Mouse (Mus musculus) retina, embryonic 14.5 days (tissue): ENCODE results near the gene Tchh.
"Not testable (repeated sequence)": the region's sequence is repeated elsewhere in the genome, so short reads cannot be mapped to it uniquely, and the experiment has no call there.

Source experiments
- DNase-seq: peaks from one replicate; pipeline ENCODE4 v3.0.0-alpha.2; 2015; ENCODE audit warnings: low spot score

The Tchh gene

DNA sequence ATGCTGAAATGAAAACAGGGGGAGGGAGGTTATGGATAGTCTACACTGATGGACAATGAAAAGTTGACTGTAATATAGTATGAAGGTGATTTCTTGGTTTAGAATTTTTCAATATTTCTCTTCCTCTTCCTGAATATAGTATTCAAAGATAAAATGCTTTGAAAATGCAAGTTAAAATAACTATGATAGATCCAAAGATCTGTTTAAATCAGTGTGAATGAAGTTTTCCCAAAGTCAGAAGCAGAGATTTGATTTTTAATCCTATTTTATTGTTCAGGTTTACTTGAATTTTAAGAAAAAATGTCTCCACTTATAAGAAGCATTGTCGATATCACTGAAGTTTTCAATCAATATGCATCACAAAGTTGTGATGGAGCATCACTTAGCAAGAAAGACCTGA is at the start of gene Tchh:
Gene Tchh (plus strand): TSS at position 301 of the 400 bp plus-strand sequence.
- no peak for DNase-seq

DNA sequence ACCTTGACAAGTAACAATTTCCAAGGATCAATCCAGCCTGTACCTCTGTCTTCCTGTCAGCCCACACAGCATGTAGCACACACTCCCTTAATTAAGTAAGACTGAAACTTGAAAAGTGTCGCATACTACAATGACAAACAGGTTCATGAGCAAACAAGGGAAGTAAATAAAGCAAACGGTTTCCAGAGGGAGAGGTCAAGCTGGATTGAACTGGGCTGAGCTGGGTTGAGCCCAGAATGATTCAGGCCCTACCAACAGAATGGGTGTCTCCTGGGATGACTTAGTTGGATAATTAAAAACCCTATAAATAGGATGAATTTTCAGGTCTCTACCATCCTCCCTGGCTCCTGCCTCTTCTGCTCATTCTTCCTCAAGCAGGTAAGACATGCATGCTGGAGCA is 48.8 kb upstream of the Tchh start, which contains the start of gene Rptn:
Gene Rptn (plus strand): TSS at position 334 of the 400 bp plus-strand sequence.
- no peak for DNase-seq

DNA sequence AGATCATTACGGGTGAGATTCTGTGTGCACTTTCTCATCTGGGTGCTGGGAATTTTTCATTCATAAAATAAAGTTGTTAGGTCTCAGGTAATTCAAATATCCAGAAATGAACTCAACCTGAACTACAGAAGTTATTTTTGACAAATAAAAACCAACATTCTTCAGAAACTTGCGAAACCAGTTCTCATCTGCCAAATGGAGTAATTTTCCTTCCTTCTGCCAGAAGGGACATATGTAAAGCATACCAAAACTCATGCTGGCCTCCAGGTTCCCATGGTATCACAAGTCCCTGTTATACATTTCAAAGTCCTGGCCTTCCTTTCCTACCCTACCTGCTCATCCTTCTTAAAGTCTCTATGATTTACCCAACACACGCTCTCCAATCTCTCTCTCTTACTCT is 38.2 kb upstream of the Tchh start:
- DNase-seq: no peak

DNA sequence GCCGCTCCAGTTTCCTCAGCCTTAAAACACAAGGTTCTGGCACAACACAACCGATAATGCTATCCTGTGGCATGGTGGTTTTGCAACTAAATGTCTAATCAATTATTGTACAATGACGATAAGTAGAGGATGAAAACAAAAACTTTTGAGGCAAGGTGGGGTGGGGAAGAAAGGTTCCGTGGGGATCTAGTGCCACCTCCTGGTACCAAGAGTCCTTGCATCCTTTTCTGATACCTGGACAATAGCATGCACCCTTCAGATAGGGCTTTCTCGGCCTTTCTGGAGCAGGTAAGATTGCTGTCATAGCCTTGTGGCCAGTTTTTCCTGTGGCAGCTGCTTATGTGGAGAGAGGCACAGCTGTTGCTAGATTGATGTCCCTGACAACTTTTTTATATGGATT is 35.1 kb upstream of the Tchh start:
- DNase-seq: peak; percentile 45

DNA sequence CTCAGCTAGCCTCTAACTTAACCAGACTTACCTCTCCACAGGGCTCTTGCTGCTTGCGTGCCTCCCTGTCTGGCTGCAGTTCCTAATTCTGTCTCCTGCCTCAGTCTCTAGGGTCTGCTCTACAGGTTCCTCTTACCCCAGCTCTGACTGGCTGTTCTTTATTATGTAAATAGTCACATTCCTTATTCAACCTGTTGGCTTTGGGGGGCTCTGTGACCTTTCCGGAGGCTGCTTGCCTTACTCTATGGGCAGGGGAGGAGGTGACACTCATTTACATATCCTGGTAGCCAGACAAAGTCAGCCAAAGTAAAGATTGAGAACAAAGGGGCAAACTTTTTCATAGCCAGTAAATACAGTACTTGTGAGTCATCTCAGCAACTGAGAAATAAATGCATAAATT is 30.2 kb upstream of the Tchh start:
- DNase-seq: no peak

DNA sequence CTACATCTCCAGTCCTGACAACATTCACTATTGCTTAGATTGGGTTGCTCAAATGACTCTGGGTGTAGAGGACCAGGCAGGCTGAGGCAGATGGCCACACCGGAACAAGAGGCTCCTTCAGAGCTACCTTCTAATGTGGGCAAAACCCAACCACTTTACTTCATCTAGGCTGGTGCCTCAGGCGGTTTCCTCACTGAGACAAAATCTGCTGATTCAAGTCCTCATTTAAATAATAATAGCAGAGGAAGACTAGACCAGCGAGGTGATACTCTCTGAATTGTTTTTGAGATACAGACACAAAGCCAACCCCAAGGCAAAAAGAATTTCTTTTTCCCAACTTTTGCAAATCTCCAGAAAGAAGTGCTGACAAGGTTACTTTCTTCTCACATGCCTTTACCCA is 10.5 kb upstream of the Tchh start:
- no peak for DNase-seq

DNA sequence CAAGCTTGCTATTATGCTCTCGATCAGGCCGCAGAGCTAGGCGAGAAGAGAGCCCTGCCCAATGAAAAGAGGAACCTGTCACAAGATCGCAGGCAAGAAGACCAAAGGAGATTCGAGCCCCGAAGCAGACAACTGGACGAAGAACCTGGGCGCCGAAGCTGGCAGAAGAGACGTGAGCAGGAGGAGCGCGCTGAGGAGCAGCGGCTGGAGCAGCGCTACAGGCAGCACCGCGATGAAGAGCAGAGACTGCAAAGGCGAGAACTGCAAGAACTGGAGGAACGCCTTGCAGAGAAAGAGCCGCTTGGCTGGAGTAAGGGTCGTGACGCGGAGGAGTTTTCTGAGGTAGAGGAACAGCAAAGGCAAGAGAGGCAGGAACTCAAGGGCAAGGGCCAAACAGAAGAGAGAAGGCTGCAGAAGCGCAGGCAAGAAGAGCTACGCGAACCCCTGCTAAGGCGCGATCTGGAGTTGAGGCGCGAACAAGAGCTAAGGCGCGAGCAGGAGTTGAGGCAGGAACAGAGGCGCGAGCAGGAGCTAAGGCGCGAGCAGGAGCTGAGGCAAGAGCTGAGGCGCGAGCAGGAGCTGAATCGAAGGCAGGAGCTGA is 1.5 kb downstream of the Tchh start:
- DNase-seq: peak; percentile 50

DNA sequence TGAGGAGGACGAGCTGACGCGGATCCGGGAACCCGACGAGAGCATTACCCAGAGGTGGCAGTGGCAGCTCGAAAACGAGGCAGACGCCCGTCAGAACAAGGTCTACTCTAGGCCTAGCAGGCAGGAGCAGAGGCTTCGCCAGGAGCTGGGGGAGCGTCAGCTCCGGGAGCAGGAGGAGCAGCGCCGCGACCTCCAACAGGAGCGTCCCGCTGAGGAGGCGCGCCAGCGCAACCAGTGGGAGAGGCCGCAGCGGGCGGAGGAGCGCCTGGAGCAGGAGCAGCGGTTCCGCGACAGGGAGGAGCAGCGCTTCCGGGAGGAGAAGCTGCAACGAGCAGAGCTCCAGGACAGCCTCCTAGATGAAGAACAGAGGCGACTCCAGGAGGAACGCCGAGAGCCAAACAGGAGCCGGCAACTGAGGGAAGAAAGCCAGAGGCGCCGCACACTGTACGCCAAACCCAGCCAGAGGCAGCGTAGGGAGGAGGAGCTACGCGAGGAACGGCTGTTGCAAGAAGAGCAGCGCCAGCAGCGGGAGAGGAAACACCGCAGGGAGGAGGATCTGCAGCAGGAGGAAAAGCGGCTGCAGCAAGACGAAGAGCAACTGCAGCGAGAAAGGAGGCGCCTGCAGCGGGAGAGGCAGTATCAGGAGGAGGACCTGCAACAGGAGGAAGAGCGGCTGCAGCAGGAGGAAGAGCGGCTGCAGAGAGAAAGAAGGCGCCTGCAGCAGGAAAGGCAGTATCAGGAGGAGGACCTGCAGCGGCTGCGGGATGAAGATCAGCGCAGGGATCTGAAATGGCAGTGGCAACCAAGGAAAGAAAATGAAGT is 2.4 kb downstream of the Tchh start:
- DNase-seq: peak; percentile 76

DNA sequence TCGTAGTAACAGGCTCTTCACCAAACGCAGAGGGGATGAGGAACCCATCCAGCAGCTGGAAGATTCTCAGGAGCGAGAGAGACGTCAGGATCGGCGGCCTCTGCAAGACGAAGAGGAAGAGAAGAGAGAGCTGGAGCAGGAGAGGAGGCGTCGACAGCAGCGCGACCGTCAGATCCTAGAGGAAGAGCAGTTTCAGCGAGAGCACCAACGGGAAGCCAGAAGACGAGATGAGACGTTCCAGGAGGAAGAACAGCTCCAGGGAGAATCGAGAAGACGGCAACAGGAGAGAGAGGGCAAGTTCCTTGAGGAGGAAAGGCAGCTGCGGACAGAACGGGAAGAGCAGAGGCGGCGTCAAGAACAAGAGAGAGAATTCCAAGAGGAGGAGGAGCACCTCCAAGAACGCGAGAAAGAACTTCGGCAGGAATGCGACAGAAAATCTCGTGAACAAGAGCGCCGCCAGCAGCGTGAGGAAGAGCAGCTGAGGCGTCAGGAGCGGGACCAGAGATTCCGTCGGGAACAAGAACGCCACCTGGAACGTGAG is 3.1 kb downstream of the Tchh start:
- peak; percentile 54 for DNase-seq

DNA sequence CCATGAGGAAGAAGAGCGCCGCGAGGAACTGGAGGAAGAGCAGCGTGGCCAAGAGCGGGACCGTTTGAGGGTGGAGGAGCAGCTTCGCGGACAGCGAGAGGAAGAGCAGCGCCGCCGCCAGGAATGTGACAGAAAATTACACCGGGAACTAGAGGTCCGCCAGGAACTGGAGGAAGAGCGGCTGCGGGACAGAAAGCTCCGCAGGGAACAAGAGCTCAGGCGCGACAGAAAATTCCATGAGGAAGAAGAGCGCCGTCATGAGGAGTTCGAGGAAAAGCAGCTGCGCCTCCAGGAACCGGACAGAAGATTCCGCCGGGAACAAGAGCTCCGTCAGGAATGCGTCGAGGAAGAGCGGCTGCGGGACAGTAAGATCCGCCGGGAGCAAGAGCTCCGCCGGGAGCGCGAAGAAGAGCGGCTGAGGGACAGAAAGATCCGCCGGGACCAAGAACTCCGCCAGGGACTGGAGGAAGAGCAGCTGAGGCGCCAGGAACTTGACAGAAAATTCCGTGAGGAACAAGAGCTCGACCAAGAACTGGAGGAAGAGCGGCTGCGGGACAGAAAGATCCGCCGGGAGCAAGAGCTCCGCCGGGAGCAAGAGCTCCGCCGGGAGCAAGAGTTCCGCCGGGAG is 4.1 kb downstream of the Tchh start:
- peak; percentile 65 for DNase-seq

DNA sequence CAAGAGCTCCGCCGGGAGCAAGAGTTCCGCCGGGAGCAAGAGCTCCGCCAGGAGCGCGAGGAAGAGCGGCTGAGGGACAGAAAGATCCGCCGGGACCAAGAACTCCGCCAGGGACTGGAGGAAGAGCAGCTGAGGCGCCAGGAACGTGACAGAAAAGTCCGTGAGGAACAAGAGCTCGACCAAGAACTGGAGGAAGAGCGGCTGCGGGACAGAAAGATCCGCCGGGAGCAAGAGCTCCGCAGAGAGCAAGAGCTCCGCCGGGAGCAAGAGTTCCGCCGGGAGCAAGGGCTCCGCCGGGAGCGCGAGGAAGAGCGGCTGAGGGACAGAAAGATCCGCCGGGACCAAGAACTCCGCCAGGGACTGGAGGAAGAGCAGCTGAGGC is 4.6 kb downstream of the Tchh start:
- DNase-seq: not testable (repeated sequence)

DNA sequence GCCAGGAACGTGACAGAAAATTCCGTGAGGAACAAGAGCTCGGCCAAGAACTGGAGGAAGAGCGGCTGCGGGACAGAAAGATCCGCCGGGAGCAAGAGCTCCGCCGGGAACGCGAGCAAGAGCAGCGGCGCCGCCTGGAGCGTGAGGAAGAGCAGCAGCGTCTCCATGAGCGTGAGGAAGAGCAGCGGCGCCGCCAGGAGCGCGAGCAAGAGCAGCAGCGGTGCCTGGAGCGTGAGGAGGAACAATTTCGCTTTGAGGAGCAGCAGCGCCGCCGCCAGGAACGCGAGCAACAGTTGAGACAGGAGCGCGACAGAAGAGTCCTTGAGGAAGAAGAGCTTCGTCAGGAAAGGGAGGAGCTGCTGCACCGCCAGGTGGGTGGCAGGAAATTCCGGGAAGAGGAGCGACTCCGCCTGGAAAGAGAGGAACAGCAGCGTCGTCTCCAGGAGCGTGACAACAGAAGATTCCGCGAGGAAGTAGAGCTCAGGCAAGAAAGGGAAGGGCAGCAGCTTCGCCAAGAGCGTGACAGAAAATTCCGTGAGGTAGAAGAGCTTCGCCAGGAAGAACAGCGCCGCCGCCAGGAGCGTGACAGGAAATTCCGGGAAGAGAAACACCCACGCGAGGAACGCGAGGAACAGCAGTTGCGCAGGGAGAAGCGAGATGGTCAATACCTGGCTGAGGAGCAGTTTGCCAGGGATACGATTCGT is 5.2 kb downstream of the Tchh start:
- DNase-seq: peak; percentile 74

DNA sequence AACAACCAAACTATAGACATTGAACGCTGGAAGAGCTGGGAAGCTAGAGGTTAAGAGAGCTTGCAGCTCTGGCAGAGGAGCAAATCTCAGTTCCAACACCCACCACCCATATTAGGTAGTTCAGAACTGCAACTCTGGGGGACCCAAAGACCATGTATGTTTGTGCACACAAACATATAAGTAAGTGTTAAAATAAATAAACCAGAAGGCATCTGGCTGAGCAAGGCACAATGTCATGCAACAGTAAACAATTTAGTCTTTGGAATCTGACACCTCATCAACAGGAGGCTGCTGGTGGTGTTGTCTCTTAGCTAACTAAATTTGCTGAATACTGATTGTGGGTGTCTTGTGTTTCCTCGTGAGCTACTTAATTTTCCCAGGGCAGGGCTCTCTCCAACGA is 24.4 kb downstream of the Tchh start:
- DNase-seq: no peak

DNA sequence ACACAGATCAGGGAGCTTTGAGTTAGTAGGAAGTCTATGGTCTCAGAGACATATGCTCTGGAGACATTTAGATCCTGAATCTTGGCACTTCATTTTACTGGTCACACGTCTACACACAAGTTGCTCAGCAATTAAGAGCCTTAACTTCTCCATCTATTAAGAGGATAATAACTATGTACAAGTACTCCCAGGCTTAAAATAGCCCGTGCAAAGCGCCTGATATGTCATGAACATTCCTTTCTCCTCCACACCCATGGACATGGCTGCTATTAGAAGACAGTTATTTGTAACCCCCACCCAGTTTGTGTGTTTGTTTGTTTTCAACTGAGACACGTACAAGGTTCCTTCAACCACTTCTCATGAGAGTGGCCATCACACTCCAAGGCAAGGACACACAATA is 25.0 kb downstream of the Tchh start:
- DNase-seq: no peak

DNA sequence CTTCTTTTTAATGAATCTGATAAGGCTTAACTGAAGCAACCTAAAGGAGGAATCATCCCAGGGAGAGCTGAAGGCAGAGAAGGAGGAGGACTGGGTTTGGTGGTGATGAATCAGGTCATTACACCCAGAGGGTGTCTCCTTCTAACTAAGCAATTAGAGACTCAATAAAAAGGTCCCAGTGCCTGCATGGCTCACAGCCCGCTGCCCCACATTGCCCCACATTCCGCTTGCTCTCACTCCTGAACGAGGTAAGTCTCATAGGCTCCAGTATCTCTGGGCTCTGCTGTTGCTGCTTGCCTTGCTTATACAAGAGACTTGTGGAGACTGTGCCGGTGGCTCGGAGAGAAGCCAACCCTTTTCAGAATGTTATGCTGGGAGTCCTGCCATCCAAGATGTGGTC is 26.4 kb downstream of the Tchh start, which contains the start of gene Tchhl1:
Gene Tchhl1 (plus strand): TSS at position 194 of the 400 bp plus-strand sequence.
- DNase-seq: peak; percentile 6

DNA sequence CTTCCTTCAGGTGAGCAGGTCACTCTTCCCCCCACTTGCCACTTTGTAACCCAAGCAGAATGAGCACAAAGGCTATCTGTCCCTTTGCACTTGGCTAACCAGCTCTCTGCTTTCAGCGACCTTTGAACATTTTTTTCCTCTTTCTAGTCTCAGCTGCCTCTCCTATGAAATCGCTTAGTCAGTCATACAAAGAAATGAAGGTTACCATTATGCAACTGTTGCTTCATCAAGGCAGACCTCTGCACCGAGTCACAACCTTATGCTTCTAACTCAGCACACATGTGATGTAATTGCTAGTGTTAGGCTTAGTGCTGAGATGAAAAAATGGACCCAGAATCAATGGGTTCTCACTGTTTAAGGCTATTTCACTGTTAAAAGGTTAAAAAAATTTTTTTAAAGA is 27.5 kb downstream of the Tchh start:
- DNase-seq: no peak

DNA sequence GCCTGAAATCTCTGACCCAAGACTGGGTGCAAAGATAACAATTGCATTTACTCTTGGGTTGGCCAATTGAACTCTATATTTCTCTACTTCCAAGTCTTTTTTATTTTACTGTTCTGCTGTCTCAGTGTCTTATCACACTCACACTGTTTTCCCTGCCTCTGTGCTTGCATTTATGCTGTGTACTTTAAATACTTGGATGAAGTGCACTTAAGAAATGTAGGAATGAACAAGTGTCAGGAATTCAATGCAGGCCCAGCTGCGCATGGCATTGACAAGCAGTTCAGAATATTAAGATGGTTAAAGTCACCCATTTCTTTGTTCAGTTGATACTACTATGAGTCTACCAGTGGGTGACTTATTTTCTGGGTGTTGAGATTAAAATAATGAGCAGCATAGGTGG is 37.9 kb downstream of the Tchh start:
- no peak for DNase-seq

DNA sequence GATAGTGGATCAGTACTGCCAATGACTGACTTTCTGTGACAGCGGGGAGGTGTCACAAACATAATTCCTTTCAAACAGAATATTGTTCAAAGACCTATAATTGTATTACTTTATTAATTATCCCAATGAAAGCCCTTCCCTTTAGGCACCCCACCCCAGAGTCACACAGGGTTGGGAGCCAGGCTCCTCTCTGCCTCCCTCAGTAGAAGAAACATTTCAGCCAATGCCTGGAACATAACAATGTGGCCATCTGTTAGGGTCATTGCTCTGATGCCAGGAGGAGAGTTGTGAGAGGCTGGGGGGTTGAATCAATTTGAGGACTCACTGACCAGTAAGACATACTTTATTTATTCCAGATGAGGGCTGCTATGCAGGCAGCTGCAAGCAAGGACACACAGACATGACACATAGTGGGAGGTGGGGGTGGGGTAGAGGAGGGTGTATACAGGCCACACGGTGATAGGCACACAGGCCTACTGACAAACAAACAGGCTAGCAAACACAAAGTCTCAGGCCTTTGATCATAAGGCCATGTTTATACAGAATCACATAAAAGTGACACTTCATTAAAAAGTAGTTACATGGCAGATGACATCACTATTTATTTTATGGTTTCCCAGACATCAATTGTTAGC is 40.0 kb downstream of the Tchh start:
- DNase-seq: no peak

DNA sequence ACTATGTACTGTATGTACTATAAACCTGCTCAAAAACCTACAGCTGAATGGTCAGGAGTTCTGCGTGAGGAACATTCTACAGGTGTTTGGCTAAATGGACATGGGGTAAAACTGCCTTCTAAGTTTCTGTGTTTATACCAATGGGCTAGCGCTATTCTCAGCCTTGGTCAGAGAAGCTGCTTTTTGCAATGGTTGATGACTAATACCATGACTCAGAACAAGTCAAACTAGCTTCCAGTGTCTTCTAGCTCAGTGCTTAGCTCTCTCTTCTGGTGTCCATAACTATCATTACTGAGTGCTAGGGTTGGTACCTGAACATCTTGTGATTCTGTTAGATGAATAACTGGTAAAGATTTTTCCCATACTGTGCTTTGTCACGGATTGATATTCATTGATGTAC is 43.5 kb downstream of the Tchh start:
- DNase-seq: no peak

DNA sequence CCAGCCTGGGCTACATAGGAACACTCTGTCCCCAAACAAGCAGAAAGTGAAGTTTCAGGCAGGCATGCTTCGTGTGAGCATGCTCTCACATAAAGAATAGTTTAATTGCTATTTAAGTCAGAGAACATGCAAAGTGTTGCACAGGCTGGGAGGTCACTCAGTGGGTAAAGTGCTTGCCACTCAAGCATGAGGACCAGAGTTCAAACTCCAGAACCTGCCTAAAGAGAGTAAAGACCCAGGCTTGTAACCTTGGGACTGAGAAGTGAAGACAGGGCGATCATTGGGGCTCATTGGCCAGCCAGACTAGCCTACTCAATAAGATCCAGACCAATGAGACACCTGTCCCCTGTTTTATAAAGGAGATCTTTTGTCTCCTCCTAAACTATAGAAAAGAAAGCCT is 46.4 kb downstream of the Tchh start:
- DNase-seq: no peak

DNA sequence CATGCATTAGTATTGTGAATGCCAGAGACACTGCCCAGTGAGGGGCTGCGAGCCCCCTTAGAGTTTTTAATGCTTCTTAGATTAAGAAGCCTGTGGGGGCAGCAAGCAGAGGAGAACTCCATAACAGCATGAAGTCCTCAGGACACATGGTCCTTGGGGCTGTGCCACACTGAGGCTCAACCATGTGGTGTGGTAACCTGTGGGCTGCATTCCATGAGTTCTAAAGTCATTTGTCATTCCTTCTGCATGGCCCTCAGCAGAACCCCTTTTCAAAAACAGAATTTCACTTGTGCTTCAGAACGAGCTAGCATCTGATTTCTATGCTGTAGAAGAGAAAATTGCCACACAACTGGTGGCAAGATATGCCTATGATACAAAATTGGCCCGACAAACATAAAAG is 50.0 kb downstream of the Tchh start:
- no peak for DNase-seq

DNA sequence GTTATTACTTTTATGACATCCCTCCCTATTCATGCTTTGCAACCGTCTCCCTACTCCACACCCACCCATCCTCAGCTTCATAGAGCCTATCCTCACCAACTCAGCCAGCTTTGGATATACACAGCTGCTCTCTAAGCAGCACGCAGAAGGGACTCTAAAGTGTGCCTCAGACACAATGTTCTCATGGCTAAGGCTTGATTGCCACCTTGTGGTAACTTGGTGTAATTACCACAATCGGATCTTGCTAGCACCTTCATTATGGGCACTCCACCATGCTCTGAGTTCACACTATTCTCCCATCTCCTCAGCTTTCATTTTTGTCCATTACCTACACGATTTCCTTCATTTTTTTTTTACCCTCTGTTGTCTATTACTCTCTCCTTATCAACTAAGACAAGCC is 51.9 kb downstream of the Tchh start:
- DNase-seq: peak; percentile 93
